Mouse (Mus musculus): ENCODE data around the gene Galns.

GRCm38 (mm10) chr8:122593240-122593639 lies 18.0 kb downstream of the Galns start:
- no peak for TF ChIP-seq CTCF (IDR thresholded peaks at IDR 0.05; ENCODE audit: insufficient read depth, low read depth, low read length)
- TF ChIP-seq POLR2A (IDR thresholded peaks at IDR 0.05; ENCODE audit: insufficient read depth, low read depth, low read length), result no peak

Data from olfactory bulb, adult 2 months (tissue).